ENCODE assay signal across 8 mouse cellular contexts in the genomic region with DNA sequence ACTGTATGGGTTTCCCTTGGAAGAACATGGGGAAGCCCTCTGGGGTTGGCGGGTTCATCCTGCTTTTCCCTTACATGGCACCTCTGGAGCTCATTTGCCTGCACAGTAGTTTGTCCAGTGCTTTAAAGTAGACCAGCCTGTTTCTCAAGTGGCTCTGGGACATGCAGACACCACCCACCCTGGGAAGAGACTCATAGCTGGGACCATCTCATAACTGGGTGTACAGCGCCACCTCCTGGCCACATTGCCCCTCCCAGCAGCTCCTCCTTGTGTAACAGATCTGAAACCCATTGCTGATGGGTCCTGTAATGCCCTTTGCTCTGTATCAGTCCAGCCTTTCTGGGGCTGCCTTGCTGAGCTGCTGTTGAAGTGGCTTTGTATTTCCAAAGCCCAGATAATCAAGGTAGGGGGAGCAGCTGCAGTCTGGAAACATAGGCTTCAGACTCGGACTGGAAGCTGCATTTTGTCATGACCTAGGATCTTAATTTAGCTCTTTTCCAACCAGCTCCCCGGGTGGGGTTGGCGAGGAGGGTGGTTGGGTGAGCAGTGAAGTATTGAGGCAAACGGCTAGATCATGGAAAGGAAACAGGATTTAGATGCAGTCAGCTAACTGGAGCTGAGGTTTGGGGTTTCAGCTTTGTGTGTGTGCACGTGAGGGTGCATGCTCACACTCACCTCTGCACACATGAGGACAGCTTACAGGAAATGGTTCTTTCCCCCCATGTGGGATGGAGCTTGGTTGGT. TPM values are rescaled to one million over a fixed set of nuclear protein-coding genes. Genes with fewer than 3 reads are reported as not detected.
A peak's percentile ranks its signal among the peaks of the same experiment; 100 is the strongest.
DNase-seq lines count a peak whose midpoint lies in the region; ATAC-seq and TF ChIP-seq lines count a peak whose summit lies in the region.

No protein-coding gene starts in this region.

- no peak for TF ChIP-seq POLR2A in limb, embryonic 14.5 days (IDR thresholded peaks at IDR 0.05; ENCODE audit: borderline replicate concordance, extremely low read depth, insufficient read depth, insufficient read length)

- peaks cover 75% of the 10 kb centered on the region for H3K4me1 ChIP-seq in embryonic facial prominence, embryonic 15.5 days
- peaks cover 43% of the 10 kb centered on the region for H3K4me1 ChIP-seq in limb, embryonic 14.5 days (ENCODE audit: control insufficient read depth, insufficient read depth, low read length)
- H3K4me1 ChIP-seq in midbrain, postnatal 0 days (ENCODE audit: insufficient read depth, low read length): 0 out of 2 replicates have a peak, but pooled peaks cover 3% of the 10 kb centered on the region

- no peak overlapping the region for H3K4me3 ChIP-seq in embryonic facial prominence, embryonic 15.5 days (replicated peaks)
- H3K4me3 ChIP-seq in limb, embryonic 14.5 days (replicated peaks; ENCODE audit: low read length): no peak overlapping the region
- no peak overlapping the region for H3K4me3 ChIP-seq in midbrain, postnatal 0 days (ENCODE audit: low read depth, low read length)

- H3K9ac ChIP-seq in embryonic facial prominence, embryonic 15.5 days: no peak overlapping the region
- no peak overlapping the region for H3K9ac ChIP-seq in limb, embryonic 14.5 days (ENCODE audit: low read depth, low read length, severe bottlenecking)
- H3K9ac ChIP-seq in midbrain, postnatal 0 days (replicated peaks; ENCODE audit: low read length, poor library complexity, severe bottlenecking): no peak overlapping the region

- DNase-seq in 416B (ENCODE audit: low read depth): peak; percentile 87
- DNase-seq in adrenal gland, postnatal 4 days (ENCODE audit: low spot score in 2 of 2): peak; percentile 72 to 83
- DNase-seq in heart, adult 9 months (ENCODE audit: low spot score in 2 of 2): peak; percentile 80 to 87
- peak; percentile 92 for DNase-seq in kidney, adult 9 months
- peak; percentile 88 for DNase-seq in limb, embryonic 14.5 days (ENCODE audit: low spot score)
- peak; percentile 90 for DNase-seq in midbrain, postnatal 0 days (ENCODE audit: low spot score)
- DNase-seq in spleen, postnatal 10 days (ENCODE audit: low spot score in 2 of 2): peak; percentile 73 to 88

- peaks cover 46% of the 10 kb centered on the region for H3K36me3 ChIP-seq in embryonic facial prominence, embryonic 15.5 days
- peaks cover 45% of the 10 kb centered on the region for H3K36me3 ChIP-seq in limb, embryonic 14.5 days (ENCODE audit: control insufficient read depth, insufficient read depth, low read length)
- H3K36me3 ChIP-seq in midbrain, postnatal 0 days (ENCODE audit: insufficient read depth, low read length): peaks cover 38% of the 10 kb centered on the region

- ATAC-seq in embryonic facial prominence, embryonic 15.5 days (ENCODE audit: insufficient number of reproducible peaks, low FRiP score, low TSS enrichment, low read depth): peak; percentile 62; the same call in 1 of the 2 replicates
- peak; percentile 56 for ATAC-seq in limb, embryonic 14.5 days (ENCODE audit: low FRiP score, low read depth)
- ATAC-seq in midbrain, postnatal 0 days (ENCODE audit: low FRiP score): peak; percentile 67; the same call in 1 of the 2 replicates

- H3K4me2 ChIP-seq in embryonic facial prominence, embryonic 15.5 days (replicated peaks): no peak overlapping the region
- no peak overlapping the region for H3K4me2 ChIP-seq in limb, embryonic 14.5 days (replicated peaks; ENCODE audit: low read depth, low read length, severe bottlenecking)
- no peak overlapping the region for H3K4me2 ChIP-seq in midbrain, postnatal 0 days (ENCODE audit: low read depth, low read length, poor library complexity, severe bottlenecking)

- no peaks in the 10 kb centered on the region for H3K9me3 ChIP-seq in embryonic facial prominence, embryonic 15.5 days (replicated peaks)
- H3K9me3 ChIP-seq in limb, embryonic 14.5 days (ENCODE audit: control insufficient read depth, low read length): no peaks in the 10 kb centered on the region
- H3K9me3 ChIP-seq in midbrain, postnatal 0 days (ENCODE audit: low read length): no peaks in the 10 kb centered on the region

- peak; percentile 92 for TF ChIP-seq CTCF in midbrain, postnatal 0 days (IDR thresholded peaks at IDR 0.05)

- 54% methylated on average over 7 of the region's 7 CpGs for WGBS in embryonic facial prominence, embryonic 15.5 days
- 58% methylated on average over 7 of the region's 7 CpGs for WGBS in limb, embryonic 14.5 days
- 57% methylated on average over 7 of the region's 7 CpGs for WGBS in midbrain, postnatal 0 days

- H3K27ac ChIP-seq in embryonic facial prominence, embryonic 15.5 days (replicated peaks): peak overlapping the region; percentile 58; the same call in 1 of the 2 replicates
- no peak overlapping the region for H3K27ac ChIP-seq in limb, embryonic 14.5 days (replicated peaks; ENCODE audit: low read depth, low read length)
- no peak overlapping the region for H3K27ac ChIP-seq in midbrain, postnatal 0 days (ENCODE audit: low read depth, low read length)

- no peaks in the 10 kb centered on the region for H3K27me3 ChIP-seq in embryonic facial prominence, embryonic 15.5 days
- no peaks in the 10 kb centered on the region for H3K27me3 ChIP-seq in limb, embryonic 14.5 days (ENCODE audit: control insufficient read depth, insufficient read depth, low read length)
- H3K27me3 ChIP-seq in midbrain, postnatal 0 days (ENCODE audit: insufficient read depth, low read length): no peaks in the 10 kb centered on the region

RNA-seq across cellular contexts. Expression of a gene that starts 10.0 kb away (rescaled TPM):
- under 1 TPM; 0.67 to 0.90 TPM for total RNA-seq in adrenal gland, postnatal 4 days (2021)
- 1.6 and 1.8 TPM in 2 replicates for polyA plus RNA-seq in embryonic facial prominence, embryonic 15.5 days (2015; fragmentation: Nextera tagmentation; extraction: Ambion mirVana)
- polyA plus RNA-seq in limb, embryonic 14.5 days (2012; rRNA removed): 0.35 and 0.45 TPM in 2 replicates
- polyA plus RNA-seq in limb, embryonic 14.5 days (2014; fragmentation: Nextera tagmentation; extraction: Ambion mirVana): 0.22 and 0.28 TPM in 2 replicates
- 0.90 and 2.0 TPM in 2 replicates for total RNA-seq in midbrain, postnatal 0 days (2014; rRNA removed)
- 1.2 and 1.3 TPM in 2 replicates for polyA plus RNA-seq in midbrain, postnatal 0 days (2015; fragmentation: Nextera tagmentation; extraction: Ambion mirVana)

RNA-seq across cellular contexts. Expression of a gene that starts 12.0 kb away (rescaled TPM):
- 100 to 1,000 TPM; 244 to 246 TPM for total RNA-seq in adrenal gland, postnatal 4 days (2021)
- polyA plus RNA-seq in embryonic facial prominence, embryonic 15.5 days (2015; fragmentation: Nextera tagmentation; extraction: Ambion mirVana): 92.5 and 93.9 TPM in 2 replicates
- 230 and 284 TPM in 2 replicates for polyA plus RNA-seq in limb, embryonic 14.5 days (2012; rRNA removed)
- polyA plus RNA-seq in limb, embryonic 14.5 days (2014; fragmentation: Nextera tagmentation; extraction: Ambion mirVana): 143 and 153 TPM in 2 replicates
- total RNA-seq in midbrain, postnatal 0 days (2014; rRNA removed): 50.1 and 54.6 TPM in 2 replicates
- polyA plus RNA-seq in midbrain, postnatal 0 days (2015; fragmentation: Nextera tagmentation; extraction: Ambion mirVana): 10.2 and 11.2 TPM in 2 replicates

RNA-seq across cellular contexts. Expression of a gene that starts 40.2 kb away (rescaled TPM):
- total RNA-seq in adrenal gland, postnatal 4 days (2021): 10 to 100 TPM; 67.0 to 70.6 TPM
- 68.8 and 75.4 TPM in 2 replicates for polyA plus RNA-seq in embryonic facial prominence, embryonic 15.5 days (2015; fragmentation: Nextera tagmentation; extraction: Ambion mirVana)
- polyA plus RNA-seq in limb, embryonic 14.5 days (2012; rRNA removed): 55.8 and 59.7 TPM in 2 replicates
- 65.2 and 69.0 TPM in 2 replicates for polyA plus RNA-seq in limb, embryonic 14.5 days (2014; fragmentation: Nextera tagmentation; extraction: Ambion mirVana)
- total RNA-seq in midbrain, postnatal 0 days (2014; rRNA removed): 29.3 and 33.8 TPM in 2 replicates
- polyA plus RNA-seq in midbrain, postnatal 0 days (2015; fragmentation: Nextera tagmentation; extraction: Ambion mirVana): 60.7 and 63.3 TPM in 2 replicates

RNA-seq across cellular contexts. Expression of a gene that starts 50.7 kb away (rescaled TPM):
- 10 to 100 TPM; 20.5 to 23.2 TPM for total RNA-seq in adrenal gland, postnatal 4 days (2021)
- polyA plus RNA-seq in embryonic facial prominence, embryonic 15.5 days (2015; fragmentation: Nextera tagmentation; extraction: Ambion mirVana): 55.2 and 61.7 TPM in 2 replicates
- polyA plus RNA-seq in limb, embryonic 14.5 days (2012; rRNA removed): 48.6 and 52.0 TPM in 2 replicates
- 59.1 and 71.3 TPM in 2 replicates for polyA plus RNA-seq in limb, embryonic 14.5 days (2014; fragmentation: Nextera tagmentation; extraction: Ambion mirVana)
- total RNA-seq in midbrain, postnatal 0 days (2014; rRNA removed): 6.5 and 8.7 TPM in 2 replicates
- polyA plus RNA-seq in midbrain, postnatal 0 days (2015; fragmentation: Nextera tagmentation; extraction: Ambion mirVana): 19.1 TPM in 2 replicates

RNA-seq across cellular contexts. Expression of a gene that starts 50.8 kb away (rescaled TPM):
- under 1 TPM; 0.40 to 0.53 TPM for total RNA-seq in adrenal gland, postnatal 4 days (2021)
- 1.3 TPM in 2 replicates for polyA plus RNA-seq in embryonic facial prominence, embryonic 15.5 days (2015; fragmentation: Nextera tagmentation; extraction: Ambion mirVana)
- 3.4 and 3.8 TPM in 2 replicates for polyA plus RNA-seq in limb, embryonic 14.5 days (2012; rRNA removed)
- polyA plus RNA-seq in limb, embryonic 14.5 days (2014; fragmentation: Nextera tagmentation; extraction: Ambion mirVana): 0.87 and 1.3 TPM in 2 replicates
- total RNA-seq in midbrain, postnatal 0 days (2014; rRNA removed): not detected in 2 replicates
- polyA plus RNA-seq in midbrain, postnatal 0 days (2015; fragmentation: Nextera tagmentation; extraction: Ambion mirVana): 0.10 and 0.16 TPM in 2 replicates
